ENCODE assay signal across 7 mouse cellular contexts in genomic region chr3:94260598-94260997, GRCm38 (mm10). TPM values are rescaled to one million over a fixed set of nuclear protein-coding genes. Genes with fewer than 3 reads are reported as not detected.
DNase-seq lines count a peak whose midpoint lies in the region; TF ChIP-seq lines count a peak whose summit lies in the region.

No protein-coding gene starts in this region.

- in situ Hi-C loops in ES-E14 (cut with MboI; ENCODE audit: low sequenced_read_pairs in 2 of 2, unreplicated experiment in 2 of 2): no loop called here

- H3K27ac ChIP-seq in ES-E14 (ENCODE audit: insufficient read depth, low read depth, low read length, poor library complexity, severe bottlenecking): no peak overlapping the region

- intact Hi-C loops in left cerebral cortex, postnatal 14 days (cut with DNase I): no loop called here

- H3K9me3 ChIP-seq in ES-E14 (ENCODE audit: control insufficient read depth, insufficient read depth, low read depth, low read length): no peaks in the 10 kb centered on the region

- H3K4me1 ChIP-seq in ES-E14 (ENCODE audit: control insufficient read depth in 2 of 2, insufficient read depth in 2 of 2, low read length in 2 of 2, poor library complexity in 1 of 2): no peaks in the 10 kb centered on the region

- no peak overlapping the region for H3K9ac ChIP-seq in ES-E14 (ENCODE audit: insufficient read depth, low read depth, low read length, poor library complexity, severe bottlenecking)

- DNase-seq in layer of hippocampus, adult 11-12 months (ENCODE audit: low spot score): peak; percentile 31
- no peak for DNase-seq in layer of hippocampus, adult 9-11 months
- peak; percentile 25 for DNase-seq in ES-E14 (ENCODE audit: low read depth, low spot score)
- peak; percentile 49 for DNase-seq in ZHBTc4 (ENCODE audit: low read depth, low spot score)
- DNase-seq in left cerebral cortex, postnatal 14 days (ENCODE audit: low spot score in 2 of 2): peak; percentile 9 to 58
- no peak for DNase-seq in spleen, adult 18-20 months
- DNase-seq in heart, adult 8-10 months (ENCODE audit: low spot score): no peak

- no peak overlapping the region for H3K4me3 ChIP-seq in ES-E14 (ENCODE audit: insufficient read depth in 1 of 2, low read depth in 1 of 2, low read length in 2 of 2, poor library complexity in 1 of 2, severe bottlenecking in 1 of 2)

- H3K36me3 ChIP-seq in ES-E14 (ENCODE audit: control insufficient read depth, insufficient read depth, low read length, poor library complexity, severe bottlenecking): no peaks in the 10 kb centered on the region

TF ChIP-seq in ES-E14, 5 proteins besides CTCF, POLR2A, EP300 and RAD21:
- TF ChIP-seq HCFC1 (IDR thresholded peaks at IDR 0.05; ENCODE audit: borderline replicate concordance, insufficient read depth, low read length) (no peak), CHD2 (IDR thresholded peaks at IDR 0.05; ENCODE audit: low read depth, low read length) (no peak), MAFK (IDR thresholded peaks at IDR 0.05; ENCODE audit: insufficient read depth, low read depth, low read length) (no peak), ZNF384 (IDR thresholded peaks at IDR 0.05; ENCODE audit: low read depth, low read length) (no peak), ZC3H11A (IDR thresholded peaks at IDR 0.05; ENCODE audit: borderline replicate concordance, low read depth, low read length) (peak; percentile 52; the same call in 1 of the 2 replicates)
TF ChIP-seq in ES-E14: peak in this region for 1.

RNA-seq across cellular contexts. Expression of gene Gm4778, which starts 3.2 kb away (rescaled TPM):
- total RNA-seq in ES-E14 (2012; rRNA removed): 3.0 and 3.4 TPM in 2 replicates
- total RNA-seq in left cerebral cortex, postnatal 14 days (2021): not detected
- not detected for total RNA-seq in heart, adult 8-10 months (2022)

RNA-seq across cellular contexts. Expression of gene Them4, which starts 49.3 kb away (rescaled TPM):
- total RNA-seq in ES-E14 (2012; rRNA removed): 1.5 and 3.0 TPM in 2 replicates
- total RNA-seq in left cerebral cortex, postnatal 14 days (2021): 10 to 100 TPM; 20.1 to 23.3 TPM
- 10 to 100 TPM; 13.2 to 15.4 (median 14.2) TPM for total RNA-seq in heart, adult 8-10 months (2022)

Comparison
In these comparisons a context has a peak if more than half of its experiments do, and no peak if none do; other contexts are left out.
1. DNase-seq: peak in layer of hippocampus, adult 11-12 months (single experiment), ES-E14 (single experiment), ZHBTc4 (single experiment) and left cerebral cortex, postnatal 14 days (2 of 2); none in layer of hippocampus, adult 9-11 months (single experiment), spleen, adult 18-20 months (0 of 2) and heart, adult 8-10 months (single experiment).